Mouse (Mus musculus) ES-Bruce4 (cell line): ENCODE results near the gene Gm37419.

Source experiments
- CTCF ChIP-seq: IDR thresholded peaks from one replicate; pipeline ENCODE4 v1.8.1; 2011; ENCODE audit warnings: low read depth, low read length
- EP300 ChIP-seq: IDR thresholded peaks from 2 replicates; pipeline ENCODE4 v1.6.1; 2011; ENCODE audit warnings: low read depth, low read length; ENCODE audit not compliant: insufficient read depth
- POLR2A ChIP-seq: IDR thresholded peaks from one replicate; pipeline ENCODE4 v1.8.1; 2011; ENCODE audit warnings: low read length; ENCODE audit not compliant: insufficient read depth

GRCm38 (mm10) chr16:23990161-23990970 lies 2.1 kb downstream of the Gm37419 start:
- TF ChIP-seq CTCF: no peak
- TF ChIP-seq EP300: no peak
- no peak for TF ChIP-seq POLR2A
